Mouse (Mus musculus) erythroblast, embryonic 14.5 days (primary cell): ENCODE results near the gene Usp28.

ENCODE experiments used
- GATA1 ChIP-seq: IDR thresholded peaks from 2 replicates; pipeline ENCODE4 v1.6.1; 2012; ENCODE audit warnings: low read length, inconsistent platforms, mixed read lengths
- TAL1 ChIP-seq: IDR thresholded peaks from 3 replicates; pipeline ENCODE4 v1.6.1; 2012; ENCODE audit warnings: low read length, inconsistent platforms, mixed read lengths

GRCm38 (mm10) chr9:49076847-49077246 lies 91.7 kb downstream of the Usp28 start:
- TF ChIP-seq GATA1 = no peak
- TF ChIP-seq TAL1 = no peak
